Mouse (Mus musculus) mouse embryonic stem cell (cell line): ENCODE data around the gene Rbmx.

Source experiments
- in situ Hi-C, 2 experiments: fragments of 300-500 bp; cut with MboI; formaldehyde crosslinking; loops; 1 replicate in 1 of 2; 3 replicates in 1 of 2; pipeline ENCODE4 v1.14.3; 2019 to 2020; ENCODE audit warnings: low sequenced_read_pairs in 2 of 2, low pct_unique_long_range_greater_than_20kb in 1 of 2, mixed read lengths in 1 of 2; ENCODE audit not compliant: unreplicated experiment in 1 of 2

Rbmx gene

GRCm38 (mm10) chrX:57336958-57337357 is 55.9 kb downstream of the Rbmx start:
- in situ Hi-C loops = no loop called here

DNA sequence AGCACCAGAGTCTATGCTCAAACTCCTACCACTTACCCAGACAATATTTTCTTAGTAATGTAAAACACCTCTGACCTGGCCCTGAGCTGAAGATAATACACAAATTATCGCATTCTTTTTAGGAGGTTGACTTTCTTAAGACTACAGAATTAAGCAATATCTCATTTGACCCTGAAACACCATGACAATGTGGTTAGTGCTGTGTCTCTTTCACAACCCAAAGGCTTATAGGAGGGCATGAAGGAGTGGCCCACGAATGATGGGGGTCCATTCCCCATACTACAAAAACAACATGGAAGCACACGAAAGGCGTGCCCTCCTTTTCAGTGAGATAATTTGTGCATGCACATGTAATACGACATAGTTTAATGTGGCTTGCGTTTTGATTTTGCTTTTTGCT is 57.5 kb downstream of the Rbmx start:
- in situ Hi-C loops = no loop called here
